Mouse (Mus musculus): ENCODE data around the gene Aipl1.

DNA sequence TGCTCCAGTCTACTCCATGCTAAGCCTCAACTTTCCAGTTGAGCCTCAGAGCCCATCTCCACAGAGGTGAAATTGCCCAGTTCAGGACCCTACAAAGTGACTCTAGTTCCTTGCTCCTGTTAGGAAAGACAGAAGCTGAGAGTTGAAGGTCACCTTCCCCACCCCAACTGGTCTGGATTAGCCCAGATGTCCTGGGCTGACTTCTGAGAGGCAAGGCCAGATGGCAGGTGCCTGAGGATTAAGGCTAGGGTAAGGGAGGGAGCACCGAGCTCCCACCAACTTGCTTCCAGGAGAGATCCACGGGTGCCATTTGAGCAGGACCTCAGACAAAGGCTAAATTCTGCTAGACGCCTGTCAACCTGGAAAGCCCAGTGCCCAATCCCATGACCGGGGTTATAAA lies 5.2 kb downstream of the Aipl1 start:
- TF ChIP-seq CTCF (IDR thresholded peaks at IDR 0.05; ENCODE audit: borderline replicate concordance, control insufficient read depth, extremely low read depth, insufficient read depth, low read length, poor library complexity) (no peak), POLR2A (IDR thresholded peaks at IDR 0.05; ENCODE audit: control insufficient read depth, extremely low read depth, insufficient read depth, low read length, poor library complexity) (no peak)
